Mouse (Mus musculus): ENCODE measurements at regions not wholly inside any gene's neighbourhood (a gene's known extent, or its start where the extent isn't known, plus 50 kb on each side); places are given as distances from the start of the nearest gene placed in this dataset.

DNA sequence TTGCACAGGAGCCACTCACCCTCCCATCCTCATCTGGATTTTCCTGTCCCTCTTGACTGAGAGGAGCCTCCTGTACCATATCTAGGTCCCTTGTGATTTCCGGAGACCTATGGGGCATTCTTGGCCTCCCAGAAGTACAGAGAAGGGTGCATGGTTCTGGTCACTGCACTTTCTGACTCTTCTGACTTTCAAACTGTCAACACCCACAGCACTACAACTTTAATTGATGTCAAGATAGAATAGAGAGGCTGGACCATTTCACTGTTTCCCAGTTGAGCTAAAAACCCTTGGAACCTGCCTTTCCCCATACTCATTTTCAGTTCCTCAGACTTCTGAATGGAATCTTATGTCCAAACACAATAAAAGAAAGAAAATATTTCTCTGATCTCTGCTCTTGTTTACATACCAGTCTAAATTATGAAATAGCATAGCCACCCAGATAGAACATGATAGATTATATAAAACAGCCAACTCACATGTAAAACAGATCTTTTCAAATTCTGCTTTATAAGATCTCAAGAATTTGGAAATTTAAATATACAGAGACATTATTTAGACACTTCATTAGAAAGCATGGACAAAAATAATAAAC lies 144.2 kb downstream of the Ptger3 start:
- no peak for DNase-seq (ENCODE audit: low spot score in 2 of 2)

- DNase-seq (ENCODE audit: low spot score in 2 of 2) = no peak
Measured at GRCm38 (mm10) chr3:157699961-157700360, 133.3 kb downstream of the Ptger3 start.

GRCm38 (mm10) chr3:157698529-157698928 lies 131.8 kb downstream of the Ptger3 start:
- DNase-seq (ENCODE audit: low spot score in 2 of 2) = no peak

DNA sequence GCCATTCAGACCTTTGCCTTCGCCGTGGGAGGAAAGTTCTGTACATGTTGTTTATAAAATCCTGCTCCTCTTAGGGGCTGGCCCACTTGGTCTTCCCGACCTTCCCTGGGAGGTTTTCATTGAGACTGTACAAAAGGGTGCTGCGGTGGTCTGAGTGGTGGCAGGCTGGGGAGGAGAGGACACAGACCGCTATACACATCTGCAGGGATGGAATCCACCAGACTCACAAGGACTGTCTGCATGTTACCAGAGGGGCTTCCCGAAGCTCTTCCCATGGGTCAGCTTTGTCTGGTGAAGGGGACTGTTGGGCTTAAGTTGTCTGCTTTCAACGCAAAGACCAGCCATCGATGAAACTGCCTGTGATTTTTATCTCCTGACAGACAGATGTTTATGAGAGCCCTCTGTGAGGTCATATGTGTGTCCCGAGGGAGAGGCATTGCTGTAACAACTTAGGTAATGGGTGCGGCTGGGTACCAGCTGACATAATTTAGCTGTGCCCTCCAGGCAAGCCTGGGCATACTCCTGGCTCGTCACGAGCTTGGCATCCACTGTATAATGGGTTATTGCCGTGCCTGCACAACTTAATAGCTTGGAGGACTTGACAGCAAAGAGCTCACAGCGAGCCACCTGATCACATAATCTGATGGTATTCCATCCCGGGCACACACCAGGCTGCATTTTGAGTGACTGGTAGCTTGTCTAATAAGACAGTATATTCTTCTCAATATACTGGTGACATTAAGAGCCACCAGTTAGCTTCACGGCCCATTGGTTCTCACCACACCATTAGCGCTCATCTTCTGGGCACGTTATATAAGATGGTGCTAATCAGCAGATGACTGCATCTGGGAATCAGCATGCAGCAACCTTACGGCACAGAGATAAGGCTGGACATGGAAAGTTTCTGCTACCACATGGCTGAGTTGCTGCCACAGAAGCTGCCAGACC lies 128.7 kb downstream of the Ptger3 start:
- no peak for DNase-seq (ENCODE audit: low spot score in 2 of 2)

All from spleen, postnatal 4 days (tissue).